21 mouse cellular contexts compared by ENCODE assay signal in the genomic region with DNA sequence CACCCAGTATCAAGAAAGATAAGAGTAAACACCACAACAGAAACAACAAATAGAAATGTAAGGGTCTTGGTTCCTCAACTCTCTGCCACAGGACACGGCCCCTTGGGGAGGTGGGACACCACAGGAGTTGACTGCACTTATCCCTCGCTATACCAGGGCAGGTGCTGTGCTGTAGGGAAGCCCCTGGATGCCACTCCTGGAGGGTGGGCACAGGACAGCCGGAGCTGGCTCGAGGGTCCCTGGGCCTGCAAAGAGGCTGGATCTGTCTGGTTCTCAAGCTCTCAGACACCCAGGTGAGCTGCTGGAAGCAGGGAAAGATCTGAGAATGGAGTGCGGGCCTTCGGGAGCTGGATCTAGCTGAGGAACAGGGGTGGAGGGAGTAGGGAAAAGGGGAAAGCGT.
DNase-seq lines count a peak whose midpoint lies in the region; ATAC-seq lines count a peak whose summit lies in the region.
"Had no signal": no experiment of that assay in that cellular context is flagged by ENCODE, and none has a peak within 500 bp of the region (broad histone marks: within the 10 kb centered on the region; RNA-seq: fewer than 3 reads in every experiment).

No protein-coding gene starts in this region.

- H3K9me3 ChIP-seq in embryonic facial prominence, embryonic 12.5 days: no peaks in the 10 kb centered on the region
- H3K9me3 ChIP-seq in embryonic facial prominence, embryonic 10.5 days: no peaks in the 10 kb centered on the region
- H3K9me3 ChIP-seq in midbrain, embryonic 12.5 days: no peaks in the 10 kb centered on the region
- H3K9me3 ChIP-seq in midbrain, embryonic 10.5 days (replicated peaks): no peaks in the 10 kb centered on the region
- H3K9me3 ChIP-seq: G1E had no signal

- H3K4me3 ChIP-seq in embryonic facial prominence, embryonic 12.5 days: no peak overlapping the region
- no peak overlapping the region for H3K4me3 ChIP-seq in embryonic facial prominence, embryonic 10.5 days
- no peak overlapping the region for H3K4me3 ChIP-seq in midbrain, embryonic 12.5 days
- no peak overlapping the region for H3K4me3 ChIP-seq in midbrain, embryonic 10.5 days

- H3K4me1 ChIP-seq in embryonic facial prominence, embryonic 12.5 days: no peaks in the 10 kb centered on the region
- H3K4me1 ChIP-seq in embryonic facial prominence, embryonic 10.5 days: no peaks in the 10 kb centered on the region
- no peaks in the 10 kb centered on the region for H3K4me1 ChIP-seq in midbrain, embryonic 12.5 days
- no peaks in the 10 kb centered on the region for H3K4me1 ChIP-seq in midbrain, embryonic 10.5 days

- WGBS in embryonic facial prominence, embryonic 12.5 days: 83% methylated on average over 7 of the region's 7 CpGs
- 86% methylated on average over 7 of the region's 7 CpGs for WGBS in embryonic facial prominence, embryonic 10.5 days
- WGBS in midbrain, embryonic 12.5 days: 86% methylated on average over 7 of the region's 7 CpGs
- 85% methylated on average over 7 of the region's 7 CpGs for WGBS in midbrain, embryonic 10.5 days

- no peaks in the 10 kb centered on the region for H3K27me3 ChIP-seq in embryonic facial prominence, embryonic 12.5 days
- H3K27me3 ChIP-seq in embryonic facial prominence, embryonic 10.5 days (replicated peaks; ENCODE audit: low read depth, poor library complexity, severe bottlenecking): no peaks in the 10 kb centered on the region
- H3K27me3 ChIP-seq in midbrain, embryonic 12.5 days: no peaks in the 10 kb centered on the region
- no peaks in the 10 kb centered on the region for H3K27me3 ChIP-seq in midbrain, embryonic 10.5 days (ENCODE audit: low read depth, poor library complexity, severe bottlenecking)
- H3K27me3 ChIP-seq: CH12.LX, Patski had no signal

- H3K4me2 ChIP-seq in embryonic facial prominence, embryonic 12.5 days (replicated peaks): no peak overlapping the region
- no peak overlapping the region for H3K4me2 ChIP-seq in midbrain, embryonic 12.5 days (replicated peaks)

- ATAC-seq in embryonic facial prominence, embryonic 12.5 days (ENCODE audit: insufficient number of reproducible peaks, insufficient read depth, low FRiP score, low TSS enrichment): 0 out of 2 replicates have a peak, but pooled peaks have one; percentile 64
- 0 out of 2 replicates have a peak, but pooled peaks have one; percentile 58 for ATAC-seq in midbrain, embryonic 12.5 days (ENCODE audit: low FRiP score, low read depth)
- peak; percentile 35; the same call in 1 of the 2 replicates for ATAC-seq in monocyte, adult 5-6 weeks (replicated peaks; ENCODE audit: insufficient number of reproducible peaks, low FRiP score, low TSS enrichment, poor library complexity, severe bottlenecking)
- ATAC-seq: activated CD4-positive, CD25-positive, alpha-beta regulatory T cell, adult 4 months; CD4-positive, CD25-positive, alpha-beta regulatory T cell, adult 4 months; Patski had no signal

- no peak overlapping the region for H3K27ac ChIP-seq in embryonic facial prominence, embryonic 12.5 days
- H3K27ac ChIP-seq in embryonic facial prominence, embryonic 10.5 days (replicated peaks): no peak overlapping the region
- no peak overlapping the region for H3K27ac ChIP-seq in midbrain, embryonic 12.5 days (replicated peaks)
- no peak overlapping the region for H3K27ac ChIP-seq in midbrain, embryonic 10.5 days (replicated peaks)

- H3K9ac ChIP-seq in embryonic facial prominence, embryonic 12.5 days: no peak overlapping the region
- no peak overlapping the region for H3K9ac ChIP-seq in midbrain, embryonic 12.5 days (replicated peaks)

- DNase-seq in embryonic facial prominence, embryonic 10.5 days (ENCODE audit: low spot score): no peak
- DNase-seq in midbrain, embryonic 10.5 days (ENCODE audit: low spot score): no peak
- DNase-seq in lung, postnatal 36 days: no peak
- DNase-seq: adrenal gland, adult 2 months; adrenal gland, adult 8-10 months; adrenal gland, postnatal 10 days; adrenal gland, postnatal 14 days; adrenal gland, postnatal 25 days; adrenal gland, postnatal 36 days; B cell, adult 2 months; cerebellum, adult 11 months; cerebellum, adult 11-12 months; cerebellum, adult 18-20 months had no signal

- no peaks in the 10 kb centered on the region for H3K36me3 ChIP-seq in embryonic facial prominence, embryonic 12.5 days
- H3K36me3 ChIP-seq in embryonic facial prominence, embryonic 10.5 days (replicated peaks): no peaks in the 10 kb centered on the region
- no peaks in the 10 kb centered on the region for H3K36me3 ChIP-seq in midbrain, embryonic 12.5 days
- H3K36me3 ChIP-seq in midbrain, embryonic 10.5 days: no peaks in the 10 kb centered on the region
- H3K36me3 ChIP-seq: G1E had no signal
